Mouse (Mus musculus) lung, embryonic 14.5 days (tissue): ENCODE measurements around the gene Mtor. TPM values are rescaled to one million over a fixed set of nuclear protein-coding genes. Genes with fewer than 3 reads are reported as not detected.

Experiments
- ATAC-seq: fragments of 200-750 bp; cut with Nextera tagmentation; 2 replicates; pipeline ENCODE4 v1.8.0; 2017; ENCODE audit warnings: mild to moderate bottlenecking, moderate TSS enrichment, moderate library complexity; ENCODE audit not compliant: insufficient read depth
- DNase-seq: peaks from one replicate; pipeline ENCODE4 v3.0.0-alpha.2; 2015
- H3K27ac ChIP-seq: fragments of 300-500 bp; sonication (generic); 2 replicates; pipeline ENCODE4 v1.5.1; 2014; ENCODE audit warnings: low read depth, mild to moderate bottlenecking, moderate library complexity
- H3K27me3 ChIP-seq: fragments of 300-500 bp; sonication (generic); 2 replicates; pipeline ENCODE4 v1.6.1; 2014; ENCODE audit warnings: low read length, control low read depth; ENCODE audit not compliant: insufficient read depth
- H3K36me3 ChIP-seq: fragments of 300-500 bp; sonication (generic); 2 replicates; pipeline ENCODE4 v1.6.1; 2014; ENCODE audit warnings: control low read depth; ENCODE audit not compliant: insufficient read depth
- H3K4me1 ChIP-seq: fragments of 300-500 bp; sonication (generic); 2 replicates; pipeline ENCODE4 v1.6.1; 2014; ENCODE audit warnings: antibody characterized with exemption, control low read depth; ENCODE audit not compliant: insufficient read depth
- H3K4me2 ChIP-seq: fragments of 300-500 bp; sonication (generic); 2 replicates; pipeline ENCODE4 v1.6.1; 2014; ENCODE audit warnings: mild to moderate bottlenecking
- H3K4me3 ChIP-seq: fragments of 300-500 bp; sonication (generic); 2 replicates; pipeline ENCODE4 v1.5.1; 2014; ENCODE audit warnings: low read depth, low read length
- H3K9ac ChIP-seq: fragments of 300-500 bp; sonication (generic); 2 replicates; pipeline ENCODE4 v1.6.1; 2014
- H3K9me3 ChIP-seq: fragments of 300-500 bp; sonication (generic); 2 replicates; pipeline ENCODE4 v1.6.1; 2016; ENCODE audit warnings: low read depth, low read length, control low read depth
- CTCF ChIP-seq: IDR thresholded peaks from 2 replicates; pipeline ENCODE4 v1.5.1; 2016; ENCODE audit warnings: antibody characterized with exemption, low read depth
- WGBS: fragments of 180-500 bp; shearing (Covaris S2); extraction: QIAGEN DNeasy Blood & Tissue Kit; methylation state at CpG from one replicate; pipeline ENCODE4 v1.1.7; 2014; 5-methylcytosine and 5-hydroxymethylcytosine counted together
- polyA plus RNA-seq: library from polyadenylated mRNA; unstranded; fragments of >200 nt; fragmentation: Nextera tagmentation; extraction: Ambion mirVana; gene quantifications from 2 replicates; pipeline ENCODE4 v1.2.1, GENCODE M21; 2014

Mtor gene
- polyA plus RNA-seq, 1 experiment from 2014 or later: 21.3 TPM

DNA sequence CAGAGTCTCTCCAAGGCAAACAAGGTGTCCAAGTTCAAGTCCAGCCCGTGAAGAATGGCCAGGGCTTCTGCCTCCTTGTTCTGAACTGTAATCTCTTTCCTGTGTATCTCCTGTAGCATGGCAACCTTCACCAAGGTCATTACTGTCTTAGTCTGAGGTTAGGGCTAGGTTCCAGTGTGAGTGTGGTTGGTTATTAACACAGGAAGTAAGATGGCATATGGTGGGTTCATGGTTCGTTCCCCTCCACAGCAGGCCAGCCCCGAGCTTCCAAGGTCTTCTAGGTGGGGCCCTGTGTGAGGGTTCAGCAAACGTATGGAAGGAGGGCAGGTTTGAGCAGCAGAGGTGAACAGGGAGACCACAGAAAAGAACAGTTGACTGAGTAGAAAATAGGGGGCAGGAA is 15.9 kb upstream of the Mtor start:
- H3K36me3 ChIP-seq: peaks cover 6% of the 10 kb centered on the region; the same call in 1 of the 2 replicates
- H3K9ac ChIP-seq: no peak overlapping the region
- no peak overlapping the region for H3K4me2 ChIP-seq
- H3K27ac ChIP-seq: no peak overlapping the region
- H3K4me1 ChIP-seq: no peaks in the 10 kb centered on the region
- H3K9me3 ChIP-seq: no peaks in the 10 kb centered on the region
- 83% methylated on average over 4 of the region's 4 CpGs for WGBS
- TF ChIP-seq CTCF: no peak
- no peak overlapping the region for H3K4me3 ChIP-seq
- ATAC-seq: no peak
- no peak for DNase-seq
- no peaks in the 10 kb centered on the region for H3K27me3 ChIP-seq

DNA sequence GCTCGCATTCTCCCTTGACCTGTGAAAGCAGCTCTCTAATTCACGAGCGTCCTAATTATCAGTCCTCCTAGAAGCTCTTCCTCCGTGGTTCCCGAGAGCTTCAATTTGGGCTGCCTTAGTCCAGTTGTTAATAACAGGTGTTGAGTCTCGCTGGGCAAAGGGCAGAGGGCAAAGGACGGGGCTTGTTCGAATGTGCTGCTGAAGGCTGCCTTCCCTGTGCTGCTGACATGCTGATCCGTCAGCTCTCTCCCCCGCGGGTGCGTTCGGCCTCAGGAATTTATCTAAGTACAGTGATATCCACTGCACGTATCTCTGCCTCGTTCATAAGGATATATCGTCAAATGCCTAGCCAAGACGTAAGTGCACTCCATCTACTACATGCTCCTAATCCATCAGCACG is 15.1 kb upstream of the Mtor start:
- Histone ChIP-seq H3K4me1 (no peaks in the 10 kb centered on the region), H3K4me3 (no peak overlapping the region), H3K4me2 (no peak overlapping the region), H3K36me3 (peaks cover 7% of the 10 kb centered on the region; the same call in 1 of the 2 replicates), H3K27me3 (no peaks in the 10 kb centered on the region), H3K9ac (no peak overlapping the region), H3K27ac (no peak overlapping the region), H3K9me3 (no peaks in the 10 kb centered on the region)
- DNase-seq (no peak), ATAC-seq (no peak)
- no peak for TF ChIP-seq CTCF
- 60% methylated on average over 18 of the region's 18 CpGs for WGBS

DNA sequence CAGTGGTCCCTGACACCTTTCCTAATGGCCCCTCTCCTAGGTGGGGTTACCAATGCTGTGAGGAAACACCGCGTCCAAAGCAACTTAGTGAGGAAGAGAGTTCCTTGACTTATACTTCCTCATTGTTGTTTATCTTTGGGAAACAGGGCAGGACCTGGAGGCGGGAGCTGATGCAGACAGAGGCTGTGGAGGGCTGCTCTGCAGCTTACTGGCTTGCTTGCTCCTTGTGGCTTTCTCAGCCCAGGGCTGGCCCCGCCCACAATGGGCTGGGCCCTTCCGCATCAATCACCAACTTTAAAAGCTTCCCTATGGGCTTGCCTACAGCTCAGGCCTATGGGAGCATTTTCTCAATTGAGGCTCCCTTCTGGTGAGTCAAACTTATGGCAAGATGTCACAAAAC is 14.6 kb upstream of the Mtor start:
- Histone ChIP-seq H3K4me2 (no peak overlapping the region), H3K36me3 (peaks cover 10% of the 10 kb centered on the region; the same call in 1 of the 2 replicates), H3K4me3 (no peak overlapping the region), H3K27me3 (no peaks in the 10 kb centered on the region), H3K4me1 (no peaks in the 10 kb centered on the region), H3K9me3 (no peaks in the 10 kb centered on the region), H3K9ac (no peak overlapping the region), H3K27ac (no peak overlapping the region)
- ATAC-seq (peak; percentile 26; the same call in 1 of the 2 replicates), DNase-seq (no peak)
- TF ChIP-seq CTCF: no peak
- WGBS: 63% methylated on average over 5 of the region's 5 CpGs

DNA sequence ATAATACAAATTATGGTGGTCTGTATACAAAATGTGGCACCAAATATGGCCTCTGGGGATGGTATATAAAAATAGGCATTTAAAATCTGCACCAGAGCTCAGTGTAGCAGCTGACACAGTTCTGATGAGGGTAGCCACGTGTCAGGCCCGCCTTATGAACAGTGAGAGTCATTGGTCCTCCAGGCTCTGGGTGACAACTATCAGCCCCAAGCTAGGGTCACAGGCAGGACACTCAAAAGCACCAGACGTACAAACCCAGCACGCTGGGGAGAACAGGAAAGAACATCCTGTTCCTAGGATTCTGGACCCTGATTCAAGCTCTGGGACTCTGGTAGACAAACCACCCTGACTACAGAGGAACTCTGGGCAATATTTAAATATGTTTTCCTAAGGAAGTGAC is 13.9 kb upstream of the Mtor start:
- no peak for TF ChIP-seq CTCF
- Histone ChIP-seq H3K4me3 (no peak overlapping the region), H3K9ac (no peak overlapping the region), H3K4me1 (no peaks in the 10 kb centered on the region), H3K4me2 (no peak overlapping the region), H3K27ac (no peak overlapping the region), H3K9me3 (no peaks in the 10 kb centered on the region), H3K36me3 (peaks cover 10% of the 10 kb centered on the region; the same call in 1 of the 2 replicates), H3K27me3 (no peaks in the 10 kb centered on the region)
- no peak for ATAC-seq
- DNase-seq: no peak
- 85% methylated on average over 4 of the region's 4 CpGs for WGBS

DNA sequence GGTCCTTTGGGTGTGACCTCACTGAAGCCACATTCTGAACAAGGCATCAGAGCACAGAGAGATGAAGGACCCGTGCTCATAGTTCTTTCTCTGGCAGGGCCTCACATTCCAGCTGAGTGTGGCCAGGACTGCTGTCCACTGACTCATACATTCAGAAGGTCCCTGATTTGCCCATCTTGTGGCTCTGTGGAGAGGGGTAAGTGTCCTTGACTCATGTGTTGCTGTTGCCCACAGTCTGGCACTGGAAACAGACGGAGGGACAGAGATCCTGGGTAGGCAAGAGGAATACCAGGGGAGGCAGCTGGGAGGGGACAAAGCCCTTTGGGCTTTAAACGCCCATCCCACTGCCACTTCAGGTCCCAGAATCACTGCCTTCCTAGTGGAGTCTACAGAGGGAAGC is 13.3 kb upstream of the Mtor start:
- TF ChIP-seq CTCF: no peak
- DNase-seq (no peak), ATAC-seq (no peak)
- WGBS: 95% methylated on average over 3 of the region's 3 CpGs
- Histone ChIP-seq H3K4me3 (no peak overlapping the region), H3K27me3 (no peaks in the 10 kb centered on the region), H3K9me3 (no peaks in the 10 kb centered on the region), H3K9ac (no peak overlapping the region), H3K36me3 (peaks cover 10% of the 10 kb centered on the region; the same call in 1 of the 2 replicates), H3K4me2 (no peak overlapping the region), H3K4me1 (no peaks in the 10 kb centered on the region), H3K27ac (no peak overlapping the region)

DNA sequence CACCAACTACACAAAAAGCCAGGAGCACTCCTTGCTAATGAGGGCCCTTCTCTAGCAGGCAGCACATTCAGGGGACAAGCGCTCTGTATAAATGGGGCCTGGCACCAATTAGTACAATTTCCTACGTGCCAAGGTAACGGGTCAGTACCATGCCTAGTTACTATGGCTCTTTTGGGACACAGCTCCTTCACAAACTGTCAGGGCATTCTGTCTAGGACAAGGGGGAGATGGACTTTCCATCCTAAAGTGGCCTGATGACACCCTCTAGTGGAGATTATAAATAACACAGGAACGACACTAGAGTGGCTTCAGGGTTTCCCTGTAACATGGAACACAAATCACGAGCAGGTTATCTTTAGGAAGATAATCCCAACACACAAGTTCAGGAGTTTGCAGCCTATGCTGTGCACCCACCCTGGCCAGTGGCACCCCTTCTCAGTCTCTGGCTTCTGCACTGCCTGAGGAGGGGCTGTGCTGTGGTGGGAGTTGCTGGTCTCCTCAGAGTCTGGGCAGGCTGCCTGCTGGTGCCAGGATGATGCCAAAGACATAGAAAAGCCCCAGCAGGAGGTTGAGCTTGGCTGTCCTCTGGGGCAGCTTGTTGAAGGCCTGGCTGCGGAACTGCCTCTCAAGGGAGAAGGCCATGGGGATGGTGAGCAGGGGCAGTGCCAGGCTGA is 12.6 kb upstream of the Mtor start:
- Histone ChIP-seq H3K9me3 (no peaks in the 10 kb centered on the region), H3K4me3 (no peak overlapping the region), H3K4me1 (no peaks in the 10 kb centered on the region), H3K36me3 (peaks cover 10% of the 10 kb centered on the region; the same call in 1 of the 2 replicates), H3K4me2 (no peak overlapping the region), H3K27ac (no peak overlapping the region), H3K9ac (no peak overlapping the region), H3K27me3 (no peaks in the 10 kb centered on the region)
- TF ChIP-seq CTCF: peak; percentile 56
- 71% methylated on average over 6 of the region's 6 CpGs for WGBS
- ATAC-seq: no peak
- peak; percentile 39 for DNase-seq

DNA sequence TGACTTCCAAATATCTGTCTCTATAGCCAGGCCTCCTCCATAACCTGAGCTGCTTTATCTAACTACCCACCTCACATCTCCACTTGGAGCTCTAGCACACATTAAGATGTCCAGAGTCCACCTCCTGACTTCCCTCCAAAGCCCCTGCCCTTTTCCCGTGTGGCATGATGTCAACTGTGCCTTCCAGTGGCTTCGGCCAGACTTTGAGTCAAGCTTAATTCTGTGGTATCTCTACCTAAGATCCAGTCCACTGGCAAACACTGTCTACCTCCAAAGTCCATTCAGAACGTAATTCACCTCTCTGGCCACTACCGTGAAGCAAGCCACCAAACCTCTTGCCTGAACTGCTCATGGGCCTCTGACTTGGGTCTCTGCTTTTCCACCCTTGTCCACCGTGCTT is 6.5 kb upstream of the Mtor start:
- Histone ChIP-seq H3K27me3 (no peaks in the 10 kb centered on the region), H3K4me2 (no peak overlapping the region), H3K9me3 (no peaks in the 10 kb centered on the region), H3K9ac (no peak overlapping the region), H3K27ac (no peak overlapping the region), H3K4me3 (no peak overlapping the region), H3K4me1 (peaks cover 5% of the 10 kb centered on the region; the same call in 1 of the 2 replicates), H3K36me3 (peaks cover 4% of the 10 kb centered on the region; the same call in 1 of the 2 replicates)
- ATAC-seq (no peak), DNase-seq (no peak)
- WGBS: 89% methylated on average over 5 of the region's 5 CpGs
- no peak for TF ChIP-seq CTCF
